Mouse (Mus musculus) lung, adult 2 months (tissue): ENCODE data around the gene Bpifa5.

ENCODE experiments used
- CTCF ChIP-seq: fragments of 200-500 bp; IDR thresholded peaks from 2 replicates; pipeline ENCODE4 v1.5.1; 2011; ENCODE audit warnings: mild to moderate bottlenecking, low read length, control low read depth; ENCODE audit not compliant: insufficient read depth
- POLR2A ChIP-seq: fragments of 200-500 bp; IDR thresholded peaks from 2 replicates; pipeline ENCODE4 v1.6.1; 2011; ENCODE audit warnings: low read depth, mild to moderate bottlenecking, control low read depth, low read length, borderline replicate concordance; ENCODE audit errors: extremely low read depth

GRCm38 (mm10) chr2:154187468-154187867 is 25.1 kb downstream of the Bpifa5 start:
- TF ChIP-seq CTCF (no peak), POLR2A (no peak)
